Mouse (Mus musculus) mammary gland, adult 2 months (tissue): ENCODE data around the gene Fbxo30. TPM values are rescaled to one million over a fixed set of nuclear protein-coding genes. Genes with fewer than 3 reads are reported as not detected.

ENCODE experiments used
- polyA plus RNA-seq: library from polyadenylated mRNA; depleted of rRNA; stranded (reverse); fragments of >200 nt; gene quantifications from 2 replicates; pipeline ENCODE4 v1.2.3, GENCODE M21; 2012; ENCODE audit warnings: low replicate concordance; rRNA removed

The Fbxo30 gene
- 0.91 and 3.0 TPM in 2 replicates for polyA plus RNA-seq

GRCm38 (mm10) chr10:11280578-11281463 is at the start of gene Fbxo30:
Gene Fbxo30, plus strand, starts transcription at chr10:11281330.

GRCm38 (mm10) chr10:11343205-11344141 is 62.3 kb downstream of the Fbxo30 start, which contains the start of gene Epm2a:
Gene Epm2a, plus strand, starts transcription at chr10:11343404.

Other genes starting within 250 kb of the Fbxo30 start
- gene Grm1, start 199.0 kb upstream of the Fbxo30 start, polyA plus RNA-seq = 0.16 TPM in 1 of 2 replicates, not detected in the other
- gene Shprh, start 131.9 kb upstream of the Fbxo30 start, polyA plus RNA-seq = 1.7 and 3.4 TPM in 2 replicates
- 9.7 and 15.0 TPM in 2 replicates for gene Epm2a, start 62.1 kb downstream of the Fbxo30 start, polyA plus RNA-seq